Mouse (Mus musculus) midbrain, embryonic 16.5 days (tissue): ENCODE measurements around the gene Cdyl2. TPM values are rescaled to one million over a fixed set of nuclear protein-coding genes. Genes with fewer than 3 reads are reported as not detected.

ENCODE experiments used
- ATAC-seq: fragments of 200-750 bp; cut with Nextera tagmentation; 2 replicates; pipeline ENCODE4 v1.8.0; 2017; ENCODE audit warnings: moderate TSS enrichment
- H3K27ac ChIP-seq: fragments of 300-500 bp; sonication (generic); 2 replicates; pipeline ENCODE4 v1.5.1; 2014; ENCODE audit warnings: mild to moderate bottlenecking, low read length, mixed read lengths
- H3K27me3 ChIP-seq: fragments of 300-500 bp; sonication (generic); 2 replicates; pipeline ENCODE4 v1.6.1; 2014; ENCODE audit warnings: low read depth, low read length, mixed read lengths; ENCODE audit not compliant: control insufficient read depth, insufficient read depth
- H3K36me3 ChIP-seq: fragments of 300-500 bp; sonication (generic); 2 replicates; pipeline ENCODE4 v1.6.1; 2014; ENCODE audit warnings: mild to moderate bottlenecking, low read length, moderate library complexity, mixed read lengths; ENCODE audit not compliant: control insufficient read depth, insufficient read depth
- H3K4me1 ChIP-seq: fragments of 300-500 bp; sonication (generic); 2 replicates; pipeline ENCODE4 v1.6.1; 2014; ENCODE audit warnings: mild to moderate bottlenecking, low read length, mixed read lengths; ENCODE audit not compliant: control insufficient read depth, insufficient read depth
- H3K4me2 ChIP-seq: fragments of 300-500 bp; sonication (generic); 2 replicates; pipeline ENCODE4 v1.6.1; 2014; ENCODE audit warnings: mild to moderate bottlenecking, low read length, mixed read lengths
- H3K4me3 ChIP-seq: fragments of 300-500 bp; sonication (generic); 2 replicates; pipeline ENCODE4 v1.5.1; 2014; ENCODE audit warnings: low read depth, mild to moderate bottlenecking, low read length, moderate library complexity, mixed read lengths
- H3K9ac ChIP-seq: fragments of 300-500 bp; sonication (generic); 2 replicates; pipeline ENCODE4 v1.6.1; 2014; ENCODE audit warnings: low read depth, low read length, mixed read lengths
- H3K9me3 ChIP-seq: fragments of 300-500 bp; sonication (generic); replicated peaks from 2 replicates; pipeline ENCODE4 v1.6.1; 2014; ENCODE audit warnings: mild to moderate bottlenecking, low read length, mixed read lengths; ENCODE audit not compliant: control insufficient read depth, poor library complexity, severe bottlenecking
- WGBS: fragments of 180-500 bp; shearing (Covaris S2); extraction: QIAGEN DNeasy Blood & Tissue Kit; methylation state at CpG from one replicate; pipeline ENCODE4 v1.1.7; 2014; 5-methylcytosine and 5-hydroxymethylcytosine counted together
- polyA plus RNA-seq: library from polyadenylated mRNA; unstranded; fragments of >200 nt; fragmentation: Nextera tagmentation; extraction: Ambion mirVana; gene quantifications from 2 replicates; pipeline ENCODE4 v1.2.1, GENCODE M21; 2015

Gene Cdyl2
- polyA plus RNA-seq, 1 experiment from 2014 or later: 13.1 TPM

- no peaks in the 10 kb centered on the region for H3K36me3 ChIP-seq
- no peak overlapping the region for H3K9ac ChIP-seq
- no peaks in the 10 kb centered on the region for H3K9me3 ChIP-seq
- no peak overlapping the region for H3K4me3 ChIP-seq
- no peaks in the 10 kb centered on the region for H3K27me3 ChIP-seq
- no peak overlapping the region for H3K4me2 ChIP-seq
- H3K4me1 ChIP-seq: no peaks in the 10 kb centered on the region
- no peak for ATAC-seq
- WGBS: 85% methylated on average over 6 of the region's 6 CpGs
- no peak overlapping the region for H3K27ac ChIP-seq
Measured at GRCm38 (mm10) chr8:116599728-116600127, 133.1 kb downstream of the Cdyl2 start.

GRCm38 (mm10) chr8:116591226-116591625, 141.6 kb downstream of the Cdyl2 start:
- whole genome bisulfite sequencing: 79% methylated on average over 10 of the region's 10 CpGs
- no peak for ATAC-seq
- no peaks in the 10 kb centered on the region for H3K27me3 ChIP-seq
- no peaks in the 10 kb centered on the region for H3K9me3 ChIP-seq
- no peak overlapping the region for H3K9ac ChIP-seq
- H3K36me3 ChIP-seq: no peaks in the 10 kb centered on the region
- no peak overlapping the region for H3K4me3 ChIP-seq
- H3K4me2 ChIP-seq: no peak overlapping the region
- H3K27ac ChIP-seq: no peak overlapping the region
- no peaks in the 10 kb centered on the region for H3K4me1 ChIP-seq

- Histone ChIP-seq H3K36me3 (no peaks in the 10 kb centered on the region), H3K4me3 (no peak overlapping the region), H3K4me1 (no peaks in the 10 kb centered on the region), H3K9me3 (no peaks in the 10 kb centered on the region), H3K27ac (no peak overlapping the region), H3K9ac (no peak overlapping the region), H3K4me2 (no peak overlapping the region), H3K27me3 (no peaks in the 10 kb centered on the region)
- no peak for ATAC-seq
- 86% methylated on average over 4 of the region's 4 CpGs for WGBS
Measured at GRCm38 (mm10) chr8:116590546-116590945, 142.2 kb downstream of the Cdyl2 start.

- Histone ChIP-seq H3K9me3 (no peaks in the 10 kb centered on the region), H3K36me3 (no peaks in the 10 kb centered on the region), H3K27ac (no peak overlapping the region), H3K4me1 (no peaks in the 10 kb centered on the region), H3K27me3 (no peaks in the 10 kb centered on the region), H3K9ac (no peak overlapping the region), H3K4me3 (no peak overlapping the region), H3K4me2 (no peak overlapping the region)
- no peak for ATAC-seq
- 74% methylated on average over 14 of the region's 14 CpGs for WGBS
Measured at GRCm38 (mm10) chr8:116590106-116590505, 142.7 kb downstream of the Cdyl2 start.

GRCm38 (mm10) chr8:116587616-116588468, 144.9 kb downstream of the Cdyl2 start:
- H3K4me2 ChIP-seq: no peak overlapping the region

GRCm38 (mm10) chr8:116581318-116582019, 151.3 kb downstream of the Cdyl2 start:
- Histone ChIP-seq H3K4me2 (no peak overlapping the region), H3K27ac (no peak overlapping the region), H3K27me3 (no peaks in the 10 kb centered on the region), H3K36me3 (peaks cover 7% of the 10 kb centered on the region; the same call in 1 of the 2 replicates), H3K9ac (no peak overlapping the region), H3K9me3 (no peaks in the 10 kb centered on the region), H3K4me3 (no peak overlapping the region), H3K4me1 (no peaks in the 10 kb centered on the region)
- WGBS: 86% methylated on average over 11 of the region's 11 CpGs
- ATAC-seq: no peak

More at GRCm38 (mm10) chr8:116587616-116588468, 144.9 kb downstream of the Cdyl2 start:
- H3K27ac ChIP-seq: no peak overlapping the region
- no peaks in the 10 kb centered on the region for H3K9me3 ChIP-seq
- WGBS: 77% methylated on average over 19 of the region's 19 CpGs
- H3K4me1 ChIP-seq: no peaks in the 10 kb centered on the region
- H3K27me3 ChIP-seq: no peaks in the 10 kb centered on the region
- H3K4me3 ChIP-seq: no peak overlapping the region
- no peak overlapping the region for H3K9ac ChIP-seq
- no peak for ATAC-seq
- no peaks in the 10 kb centered on the region; the same call in 1 of the 2 replicates for H3K36me3 ChIP-seq

GRCm38 (mm10) chr8:116576732-116577131, 156.1 kb downstream of the Cdyl2 start:
- Histone ChIP-seq H3K27me3 (no peaks in the 10 kb centered on the region), H3K27ac (no peak overlapping the region), H3K4me3 (no peak overlapping the region), H3K9me3 (no peaks in the 10 kb centered on the region), H3K36me3 (no peaks in the 10 kb centered on the region), H3K4me1 (no peaks in the 10 kb centered on the region), H3K9ac (no peak overlapping the region), H3K4me2 (no peak overlapping the region)
- 97% methylated on average over 2 of the region's 2 CpGs for WGBS
- ATAC-seq: no peak

GRCm38 (mm10) chr8:116573085-116573484, 159.7 kb downstream of the Cdyl2 start:
- no peak overlapping the region for H3K4me3 ChIP-seq
- H3K9me3 ChIP-seq: no peaks in the 10 kb centered on the region
- H3K27me3 ChIP-seq: no peaks in the 10 kb centered on the region
- no peak overlapping the region for H3K4me2 ChIP-seq
- H3K9ac ChIP-seq: no peak overlapping the region
- no peak overlapping the region for H3K27ac ChIP-seq
- no peak for ATAC-seq
- WGBS: 90% methylated on average over 5 of the region's 5 CpGs
- no peaks in the 10 kb centered on the region for H3K36me3 ChIP-seq
- no peaks in the 10 kb centered on the region for H3K4me1 ChIP-seq

- Histone ChIP-seq H3K27ac (no peak overlapping the region), H3K9me3 (peaks cover 1% of the 10 kb centered on the region; the same call in 1 of the 2 replicates), H3K4me2 (no peak overlapping the region), H3K4me1 (no peaks in the 10 kb centered on the region), H3K27me3 (no peaks in the 10 kb centered on the region), H3K4me3 (no peak overlapping the region), H3K9ac (no peak overlapping the region), H3K36me3 (no peaks in the 10 kb centered on the region)
- ATAC-seq: no peak
- WGBS: 85% methylated on average over 3 of the region's 3 CpGs
Measured at GRCm38 (mm10) chr8:116552778-116553177, 180.0 kb downstream of the Cdyl2 start.
